Mouse (Mus musculus): Measurements from ENCODE around the gene Slc35e3. TPM values are rescaled to one million over a fixed set of nuclear protein-coding genes. Genes with fewer than 3 reads are reported as not detected.

Slc35e3 gene
- polyA plus RNA-seq, 1 experiment from 2014 or later, result 19.8 TPM

- Histone ChIP-seq H3K4me2 (ENCODE audit: low read depth, severe bottlenecking) (no peak overlapping the region), H3K27me3 (ENCODE audit: control insufficient read depth, insufficient read depth, low read length) (no peaks in the 10 kb centered on the region), H3K27ac (replicated peaks; ENCODE audit: low read depth, low read length) (no peak overlapping the region), H3K9ac (ENCODE audit: low read length) (no peak overlapping the region), H3K4me3 (ENCODE audit: low read depth, low read length) (no peak overlapping the region), H3K36me3 (ENCODE audit: control insufficient read depth, insufficient read depth, low read length) (no peaks in the 10 kb centered on the region), H3K9me3 (ENCODE audit: control insufficient read depth, low read length) (no peaks in the 10 kb centered on the region), H3K4me1 (ENCODE audit: control insufficient read depth, insufficient read depth, low read length) (no peaks in the 10 kb centered on the region)
- DNase-seq (ENCODE audit: low spot score) (no peak), ATAC-seq (ENCODE audit: insufficient number of reproducible peaks, low FRiP score, low TSS enrichment, low read depth) (no peak)
- WGBS, result 95% methylated on average over 7 of the region's 7 CpGs
Measured at GRCm38 (mm10) chr10:117730140-117730539, 16.0 kb downstream of the Slc35e3 start.

DNA sequence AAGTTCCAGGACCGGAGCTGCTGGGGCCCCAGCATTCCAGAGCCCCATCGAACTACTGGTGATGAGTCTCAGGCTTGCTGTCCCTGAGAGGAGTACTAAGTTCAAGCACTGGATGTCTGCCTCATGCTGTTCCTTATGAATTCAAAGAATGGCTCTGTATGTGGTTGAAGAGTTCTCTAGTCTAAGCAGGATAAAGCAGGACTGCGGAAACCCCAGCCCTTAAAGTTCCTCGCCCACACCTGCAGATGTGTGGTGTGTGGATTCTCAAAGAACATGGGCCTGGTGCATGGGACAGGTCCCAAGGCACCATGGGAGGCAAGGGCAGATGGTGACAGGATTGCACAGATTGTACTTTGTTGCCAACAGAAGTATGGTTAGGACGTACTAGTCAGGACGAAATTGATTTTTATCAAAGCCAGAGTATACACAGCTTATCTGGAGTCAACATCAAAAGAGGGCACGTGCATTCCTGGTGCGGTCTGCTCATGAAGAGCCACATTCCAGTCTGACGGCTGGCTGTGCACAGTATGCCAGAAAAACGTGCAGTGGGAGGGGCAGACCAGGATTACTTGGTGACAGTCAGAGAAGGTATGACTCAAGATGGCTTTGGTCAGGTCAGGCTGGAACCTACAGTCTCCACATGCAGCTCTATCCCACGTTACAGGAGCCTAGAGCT is 16.9 kb downstream of the Slc35e3 start:
- no peak for DNase-seq (ENCODE audit: low spot score)
- Histone ChIP-seq H3K27me3 (ENCODE audit: control insufficient read depth, insufficient read depth, low read length) (no peaks in the 10 kb centered on the region), H3K9ac (ENCODE audit: low read length) (no peak overlapping the region), H3K4me2 (ENCODE audit: low read depth, severe bottlenecking) (no peak overlapping the region), H3K27ac (replicated peaks; ENCODE audit: low read depth, low read length) (no peak overlapping the region), H3K4me3 (ENCODE audit: low read depth, low read length) (no peak overlapping the region), H3K9me3 (ENCODE audit: control insufficient read depth, low read length) (no peaks in the 10 kb centered on the region), H3K36me3 (ENCODE audit: control insufficient read depth, insufficient read depth, low read length) (no peaks in the 10 kb centered on the region), H3K4me1 (ENCODE audit: control insufficient read depth, insufficient read depth, low read length) (no peaks in the 10 kb centered on the region)
- ATAC-seq (ENCODE audit: insufficient number of reproducible peaks, low FRiP score, low TSS enrichment, low read depth), result no peak
- WGBS, result 74% methylated on average over 11 of the region's 11 CpGs

DNA sequence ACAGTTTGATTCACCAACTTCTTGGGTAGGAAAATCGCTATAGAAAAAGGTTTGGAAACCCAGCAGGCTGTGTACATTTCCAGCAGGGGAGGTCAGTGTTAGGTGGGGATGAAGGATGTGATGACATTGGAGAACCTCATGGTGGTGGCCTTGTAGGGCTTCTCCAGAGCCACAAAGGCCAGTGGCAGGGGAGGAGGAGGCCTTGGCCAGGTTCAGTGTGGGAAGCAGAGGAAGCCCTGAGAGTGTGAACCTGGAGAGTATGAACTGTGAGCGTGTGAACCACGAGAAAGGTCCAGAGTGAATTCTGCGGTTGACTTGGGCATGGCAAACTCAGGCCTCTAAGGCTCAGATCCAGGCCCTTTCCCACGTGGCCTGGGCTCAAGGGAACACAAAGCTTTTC is 17.6 kb downstream of the Slc35e3 start:
- Histone ChIP-seq H3K27me3 (ENCODE audit: control insufficient read depth, insufficient read depth, low read length) (no peaks in the 10 kb centered on the region), H3K4me3 (ENCODE audit: low read depth, low read length) (no peak overlapping the region), H3K4me1 (ENCODE audit: control insufficient read depth, insufficient read depth, low read length) (no peaks in the 10 kb centered on the region), H3K36me3 (ENCODE audit: control insufficient read depth, insufficient read depth, low read length) (no peaks in the 10 kb centered on the region), H3K9ac (ENCODE audit: low read length) (no peak overlapping the region), H3K27ac (replicated peaks; ENCODE audit: low read depth, low read length) (no peak overlapping the region), H3K9me3 (ENCODE audit: control insufficient read depth, low read length) (no peaks in the 10 kb centered on the region), H3K4me2 (ENCODE audit: low read depth, severe bottlenecking) (no peak overlapping the region)
- ATAC-seq (ENCODE audit: insufficient number of reproducible peaks, low FRiP score, low TSS enrichment, low read depth), result no peak
- DNase-seq (ENCODE audit: low spot score), result no peak
- WGBS, result 81% methylated on average over 5 of the region's 5 CpGs

- ATAC-seq (ENCODE audit: insufficient number of reproducible peaks, low FRiP score, low TSS enrichment, low read depth) (no peak), DNase-seq (ENCODE audit: low spot score) (no peak)
- WGBS, result 82% methylated on average over 9 of the region's 9 CpGs
- Histone ChIP-seq H3K4me3 (ENCODE audit: low read depth, low read length) (no peak overlapping the region), H3K27ac (replicated peaks; ENCODE audit: low read depth, low read length) (no peak overlapping the region), H3K9ac (ENCODE audit: low read length) (no peak overlapping the region), H3K4me1 (ENCODE audit: control insufficient read depth, insufficient read depth, low read length) (no peaks in the 10 kb centered on the region), H3K9me3 (ENCODE audit: control insufficient read depth, low read length) (no peaks in the 10 kb centered on the region), H3K27me3 (ENCODE audit: control insufficient read depth, insufficient read depth, low read length) (no peaks in the 10 kb centered on the region), H3K36me3 (ENCODE audit: control insufficient read depth, insufficient read depth, low read length) (no peaks in the 10 kb centered on the region), H3K4me2 (ENCODE audit: low read depth, severe bottlenecking) (no peak overlapping the region)
Measured at GRCm38 (mm10) chr10:117727518-117728110, 18.6 kb downstream of the Slc35e3 start.

- no peak overlapping the region for H3K9ac ChIP-seq (ENCODE audit: low read length)
- 95% methylated on average over 4 of the region's 4 CpGs for WGBS
- H3K27ac ChIP-seq (replicated peaks; ENCODE audit: low read depth, low read length), result no peak overlapping the region
- no peak overlapping the region for H3K4me3 ChIP-seq (ENCODE audit: low read depth, low read length)
- DNase-seq (ENCODE audit: low spot score), result no peak
- H3K9me3 ChIP-seq (ENCODE audit: control insufficient read depth, low read length), result no peaks in the 10 kb centered on the region
- H3K27me3 ChIP-seq (ENCODE audit: control insufficient read depth, insufficient read depth, low read length), result no peaks in the 10 kb centered on the region
- no peaks in the 10 kb centered on the region for H3K36me3 ChIP-seq (ENCODE audit: control insufficient read depth, insufficient read depth, low read length)
- no peak for ATAC-seq (ENCODE audit: insufficient number of reproducible peaks, low FRiP score, low TSS enrichment, low read depth)
- H3K4me2 ChIP-seq (ENCODE audit: low read depth, severe bottlenecking), result no peak overlapping the region
- H3K4me1 ChIP-seq (ENCODE audit: control insufficient read depth, insufficient read depth, low read length), result no peaks in the 10 kb centered on the region
Measured at GRCm38 (mm10) chr10:117726888-117727385, 19.2 kb downstream of the Slc35e3 start.

GRCm38 (mm10) chr10:117726350-117726749 is 19.8 kb downstream of the Slc35e3 start:
- Histone ChIP-seq H3K9ac (ENCODE audit: low read length) (no peak overlapping the region), H3K27ac (replicated peaks; ENCODE audit: low read depth, low read length) (no peak overlapping the region), H3K9me3 (ENCODE audit: control insufficient read depth, low read length) (no peaks in the 10 kb centered on the region), H3K4me3 (ENCODE audit: low read depth, low read length) (no peak overlapping the region), H3K4me1 (ENCODE audit: control insufficient read depth, insufficient read depth, low read length) (no peaks in the 10 kb centered on the region), H3K36me3 (ENCODE audit: control insufficient read depth, insufficient read depth, low read length) (no peaks in the 10 kb centered on the region), H3K27me3 (ENCODE audit: control insufficient read depth, insufficient read depth, low read length) (no peaks in the 10 kb centered on the region), H3K4me2 (ENCODE audit: low read depth, severe bottlenecking) (no peak overlapping the region)
- WGBS, result 91% methylated on average over 4 of the region's 4 CpGs
- DNase-seq (ENCODE audit: low spot score), result no peak
- no peak for ATAC-seq (ENCODE audit: insufficient number of reproducible peaks, low FRiP score, low TSS enrichment, low read depth)

DNA sequence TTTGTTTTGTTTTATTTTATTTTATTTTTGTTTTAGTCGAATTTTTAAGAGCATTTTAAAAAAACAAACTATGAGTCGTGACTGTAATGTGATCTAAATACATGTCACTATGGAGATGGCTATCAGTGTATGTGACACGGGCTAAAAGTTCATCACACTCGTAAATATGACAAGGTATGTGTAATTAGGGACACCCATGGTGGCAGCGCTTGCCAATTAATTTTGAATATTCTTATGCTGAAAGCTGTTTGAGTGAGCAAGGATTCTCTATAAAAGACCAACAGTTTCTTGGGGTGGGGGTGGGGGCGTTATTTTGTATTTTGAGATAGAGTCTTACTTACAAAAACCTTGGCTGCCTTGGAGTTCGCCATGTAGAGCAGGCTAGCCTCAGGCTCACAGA is 20.5 kb downstream of the Slc35e3 start:
- H3K4me3 ChIP-seq (ENCODE audit: low read depth, low read length), result no peak overlapping the region
- H3K4me2 ChIP-seq (ENCODE audit: low read depth, severe bottlenecking), result no peak overlapping the region
- ATAC-seq (ENCODE audit: insufficient number of reproducible peaks, low FRiP score, low TSS enrichment, low read depth) (no peak), DNase-seq (ENCODE audit: low spot score) (no peak)
- no peaks in the 10 kb centered on the region for H3K4me1 ChIP-seq (ENCODE audit: control insufficient read depth, insufficient read depth, low read length)
- WGBS, result 77% methylated on average over 7 of the region's 7 CpGs
- H3K27me3 ChIP-seq (ENCODE audit: control insufficient read depth, insufficient read depth, low read length), result no peaks in the 10 kb centered on the region
- H3K9ac ChIP-seq (ENCODE audit: low read length), result no peak overlapping the region
- no peak overlapping the region for H3K27ac ChIP-seq (replicated peaks; ENCODE audit: low read depth, low read length)
- no peaks in the 10 kb centered on the region for H3K36me3 ChIP-seq (ENCODE audit: control insufficient read depth, insufficient read depth, low read length)
- no peaks in the 10 kb centered on the region for H3K9me3 ChIP-seq (ENCODE audit: control insufficient read depth, low read length)

DNA sequence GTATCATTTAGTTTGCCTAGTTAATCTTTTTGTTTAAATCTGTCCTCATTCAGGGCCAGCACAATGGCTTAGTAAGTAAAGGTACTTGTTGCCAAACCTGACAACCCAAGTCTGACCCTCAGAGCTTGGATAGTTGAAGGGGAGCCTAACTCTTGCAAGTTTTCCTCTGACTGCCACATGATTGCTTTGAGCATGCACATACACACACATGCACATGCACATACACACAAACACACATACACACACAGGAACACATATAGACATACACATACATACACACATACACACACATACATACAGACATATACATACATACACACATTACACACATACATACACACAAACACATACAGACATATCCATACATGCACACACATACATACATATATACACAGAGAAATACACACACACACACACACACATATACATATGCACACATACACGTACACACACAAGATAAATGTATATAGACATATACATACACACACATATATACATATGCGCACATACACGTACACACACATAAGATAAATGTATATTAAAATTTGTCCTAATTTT is 21.3 kb downstream of the Slc35e3 start:
- no peak overlapping the region for H3K9ac ChIP-seq (ENCODE audit: low read length)
- H3K9me3 ChIP-seq (ENCODE audit: control insufficient read depth, low read length), result no peaks in the 10 kb centered on the region
- H3K27me3 ChIP-seq (ENCODE audit: control insufficient read depth, insufficient read depth, low read length), result no peaks in the 10 kb centered on the region
- H3K36me3 ChIP-seq (ENCODE audit: control insufficient read depth, insufficient read depth, low read length), result no peaks in the 10 kb centered on the region
- DNase-seq (ENCODE audit: low spot score) (no peak), ATAC-seq (ENCODE audit: insufficient number of reproducible peaks, low FRiP score, low TSS enrichment, low read depth) (no peak)
- H3K4me2 ChIP-seq (ENCODE audit: low read depth, severe bottlenecking), result no peak overlapping the region
- H3K4me1 ChIP-seq (ENCODE audit: control insufficient read depth, insufficient read depth, low read length), result no peaks in the 10 kb centered on the region
- no peak overlapping the region for H3K4me3 ChIP-seq (ENCODE audit: low read depth, low read length)
- H3K27ac ChIP-seq (replicated peaks; ENCODE audit: low read depth, low read length), result no peak overlapping the region
- 90% methylated on average over 3 of the region's 3 CpGs for WGBS

Data from limb, embryonic 11.5 days (tissue).